Mouse (Mus musculus): ENCODE measurements around the gene Skap2. TPM values are rescaled to one million over a fixed set of nuclear protein-coding genes. Genes with fewer than 3 reads are reported as not detected.

Skap2 gene
- polyA plus RNA-seq, 1 experiment from 2014 or later: 7.0 TPM

GRCm38 (mm10) chr6:52008757-52009156 lies 3.6 kb downstream of the Skap2 start:
- no peak for ATAC-seq
- no peak overlapping the region for H3K4me3 ChIP-seq (ENCODE audit: low read depth, low read length)
- H3K27me3 ChIP-seq (ENCODE audit: control insufficient read depth, insufficient read depth, low read depth, low read length): peaks cover 54% of the 10 kb centered on the region
- WGBS: 58% methylated on average over 3 of the region's 3 CpGs
- no peak overlapping the region for H3K27ac ChIP-seq (ENCODE audit: low read length)
- no peaks in the 10 kb centered on the region for H3K36me3 ChIP-seq (ENCODE audit: control insufficient read depth, insufficient read depth, low read length)
- no peaks in the 10 kb centered on the region for H3K4me1 ChIP-seq (ENCODE audit: control insufficient read depth, insufficient read depth, low read length)
- H3K4me2 ChIP-seq (ENCODE audit: low read length): no peak overlapping the region
- no peaks in the 10 kb centered on the region for H3K9me3 ChIP-seq (replicated peaks; ENCODE audit: control insufficient read depth, low read length, poor library complexity, severe bottlenecking)
- no peak overlapping the region for H3K9ac ChIP-seq (ENCODE audit: low read depth, low read length)

DNA sequence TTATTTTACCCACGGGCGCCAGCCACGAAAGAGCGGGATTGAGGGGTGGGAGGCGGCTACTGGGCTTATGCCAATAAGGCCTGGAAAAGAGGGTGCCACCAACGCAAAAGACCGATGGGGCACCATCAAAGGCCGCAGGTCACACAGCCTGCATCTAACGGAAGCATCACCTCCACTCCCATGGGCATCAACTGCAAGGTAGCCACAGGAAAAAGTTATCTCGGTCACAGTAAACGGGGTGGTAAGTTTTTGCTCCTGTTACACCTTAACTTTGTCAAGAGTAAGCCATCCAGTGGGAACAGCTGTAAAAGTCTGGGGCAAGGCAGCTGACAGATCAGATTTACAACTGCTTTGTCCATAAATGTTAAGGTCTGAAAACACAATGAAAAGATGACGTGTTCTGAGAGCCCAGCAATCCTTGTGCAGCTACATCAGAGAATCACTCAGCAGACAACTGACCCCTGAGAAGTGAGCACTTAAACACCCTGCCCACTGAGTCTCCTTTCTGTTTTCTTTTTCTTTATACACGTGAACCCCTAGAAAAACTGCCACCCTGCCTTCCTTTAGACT lies 5.6 kb downstream of the Skap2 start:
- no peak overlapping the region for H3K27ac ChIP-seq (ENCODE audit: low read length)
- no peaks in the 10 kb centered on the region for H3K4me1 ChIP-seq (ENCODE audit: control insufficient read depth, insufficient read depth, low read length)
- H3K36me3 ChIP-seq (ENCODE audit: control insufficient read depth, insufficient read depth, low read length): no peaks in the 10 kb centered on the region
- H3K9ac ChIP-seq (ENCODE audit: low read depth, low read length): no peak overlapping the region
- peaks cover 61% of the 10 kb centered on the region for H3K27me3 ChIP-seq (ENCODE audit: control insufficient read depth, insufficient read depth, low read depth, low read length)
- H3K4me2 ChIP-seq (ENCODE audit: low read length): no peak overlapping the region
- no peaks in the 10 kb centered on the region for H3K9me3 ChIP-seq (replicated peaks; ENCODE audit: control insufficient read depth, low read length, poor library complexity, severe bottlenecking)
- no peak for ATAC-seq
- no peak overlapping the region for H3K4me3 ChIP-seq (ENCODE audit: low read depth, low read length)
- WGBS: 4% methylated on average over 13 of the region's 13 CpGs

DNA sequence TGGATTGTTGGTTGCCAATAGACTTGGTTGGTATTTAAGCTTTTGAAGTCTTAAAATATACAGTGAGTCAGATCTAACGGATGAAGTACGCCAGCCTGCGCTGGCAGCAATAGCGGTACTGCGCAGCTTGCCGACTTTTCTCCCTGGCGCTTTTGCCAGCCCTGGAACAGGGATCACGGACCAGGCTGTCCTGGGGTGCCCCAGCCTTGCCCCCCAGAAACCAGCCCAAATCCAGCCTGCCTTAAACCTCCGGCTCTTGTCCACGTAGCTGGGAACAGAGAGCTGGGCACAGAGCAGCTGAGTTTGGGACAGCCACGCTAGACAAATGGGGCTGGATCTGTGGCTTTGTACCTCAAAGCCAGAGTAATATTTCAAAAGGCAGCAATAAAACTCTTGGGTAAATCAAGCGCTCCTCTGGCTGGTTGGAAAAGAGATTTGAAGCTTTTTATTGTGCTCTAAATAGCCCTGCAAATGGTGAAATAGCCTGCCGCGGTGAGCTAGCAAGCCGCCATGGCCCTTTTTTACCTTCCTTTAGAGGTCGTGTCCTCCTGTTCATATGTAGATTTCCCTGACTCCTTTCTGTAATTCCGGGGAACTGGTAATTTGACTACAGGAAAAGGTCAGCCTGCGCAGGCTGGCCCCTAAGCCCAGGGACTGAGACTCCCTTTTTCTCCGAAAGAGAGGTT lies 6.2 kb downstream of the Skap2 start:
- no peaks in the 10 kb centered on the region for H3K9me3 ChIP-seq (replicated peaks; ENCODE audit: control insufficient read depth, low read length, poor library complexity, severe bottlenecking)
- H3K27ac ChIP-seq (ENCODE audit: low read length): no peak overlapping the region
- H3K9ac ChIP-seq (ENCODE audit: low read depth, low read length): no peak overlapping the region
- no peak overlapping the region for H3K4me3 ChIP-seq (ENCODE audit: low read depth, low read length)
- 1% methylated on average over 19 of the region's 19 CpGs for whole genome bisulfite sequencing
- peaks cover 64% of the 10 kb centered on the region for H3K27me3 ChIP-seq (ENCODE audit: control insufficient read depth, insufficient read depth, low read depth, low read length)
- no peaks in the 10 kb centered on the region for H3K36me3 ChIP-seq (ENCODE audit: control insufficient read depth, insufficient read depth, low read length)
- H3K4me2 ChIP-seq (ENCODE audit: low read length): no peak overlapping the region
- H3K4me1 ChIP-seq (ENCODE audit: control insufficient read depth, insufficient read depth, low read length): no peaks in the 10 kb centered on the region
- ATAC-seq: no peak

DNA sequence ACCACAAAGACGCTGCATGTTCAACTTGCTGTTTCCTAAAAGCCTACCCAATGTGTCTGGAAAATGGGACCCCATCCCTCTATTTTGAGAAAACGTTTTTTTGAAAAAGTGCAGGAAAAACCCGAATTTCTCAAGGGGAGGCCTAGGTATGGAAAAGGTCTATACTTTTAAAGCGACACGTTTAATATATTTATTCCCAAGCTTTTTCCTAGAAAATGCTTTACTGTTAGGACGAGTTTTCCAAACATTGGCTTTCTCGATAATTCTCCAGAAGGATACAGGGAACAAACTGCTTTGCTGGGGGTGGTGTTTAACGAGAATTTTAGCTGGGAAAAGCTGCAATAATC lies 6.8 kb downstream of the Skap2 start:
- no peak overlapping the region for H3K4me2 ChIP-seq (ENCODE audit: low read length)
- H3K36me3 ChIP-seq (ENCODE audit: control insufficient read depth, insufficient read depth, low read length): no peaks in the 10 kb centered on the region
- H3K27ac ChIP-seq (ENCODE audit: low read length): no peak overlapping the region
- 14% methylated on average over 8 of the region's 8 CpGs for WGBS
- no peak for ATAC-seq
- no peak overlapping the region for H3K9ac ChIP-seq (ENCODE audit: low read depth, low read length)
- H3K9me3 ChIP-seq (replicated peaks; ENCODE audit: control insufficient read depth, low read length, poor library complexity, severe bottlenecking): no peaks in the 10 kb centered on the region
- no peak overlapping the region for H3K4me3 ChIP-seq (ENCODE audit: low read depth, low read length)
- no peaks in the 10 kb centered on the region for H3K4me1 ChIP-seq (ENCODE audit: control insufficient read depth, insufficient read depth, low read length)
- H3K27me3 ChIP-seq (ENCODE audit: control insufficient read depth, insufficient read depth, low read depth, low read length): peaks cover 65% of the 10 kb centered on the region

- Histone ChIP-seq H3K27ac (ENCODE audit: low read length) (no peak overlapping the region), H3K36me3 (ENCODE audit: control insufficient read depth, insufficient read depth, low read length) (no peaks in the 10 kb centered on the region), H3K4me2 (ENCODE audit: low read length) (no peak overlapping the region), H3K9me3 (replicated peaks; ENCODE audit: control insufficient read depth, low read length, poor library complexity, severe bottlenecking) (no peaks in the 10 kb centered on the region), H3K4me3 (ENCODE audit: low read depth, low read length) (no peak overlapping the region), H3K4me1 (ENCODE audit: control insufficient read depth, insufficient read depth, low read length) (no peaks in the 10 kb centered on the region), H3K27me3 (ENCODE audit: control insufficient read depth, insufficient read depth, low read depth, low read length) (peaks cover 63% of the 10 kb centered on the region), H3K9ac (ENCODE audit: low read depth, low read length) (no peak overlapping the region)
- ATAC-seq: no peak
- WGBS: 28% methylated on average over 3 of the region's 3 CpGs
These were observed 7.4 kb downstream of the Skap2 start for GRCm38 (mm10) chr6:52004995-52005394.

- H3K4me3 ChIP-seq (ENCODE audit: low read depth, low read length): no peak overlapping the region
- no peak overlapping the region for H3K4me2 ChIP-seq (ENCODE audit: low read length)
- no peaks in the 10 kb centered on the region for H3K9me3 ChIP-seq (replicated peaks; ENCODE audit: control insufficient read depth, low read length, poor library complexity, severe bottlenecking)
- no peak overlapping the region for H3K27ac ChIP-seq (ENCODE audit: low read length)
- no peak for ATAC-seq
- 40% methylated on average over 8 of the region's 8 CpGs for WGBS
- no peaks in the 10 kb centered on the region for H3K36me3 ChIP-seq (ENCODE audit: control insufficient read depth, insufficient read depth, low read length)
- peaks cover 54% of the 10 kb centered on the region for H3K27me3 ChIP-seq (ENCODE audit: control insufficient read depth, insufficient read depth, low read depth, low read length)
- H3K9ac ChIP-seq (ENCODE audit: low read depth, low read length): no peak overlapping the region
- H3K4me1 ChIP-seq (ENCODE audit: control insufficient read depth, insufficient read depth, low read length): no peaks in the 10 kb centered on the region
These were observed 9.7 kb downstream of the Skap2 start for GRCm38 (mm10) chr6:52002676-52003075.

- Histone ChIP-seq H3K27me3 (ENCODE audit: control insufficient read depth, insufficient read depth, low read depth, low read length) (peaks cover 35% of the 10 kb centered on the region), H3K4me3 (ENCODE audit: low read depth, low read length) (no peak overlapping the region), H3K36me3 (ENCODE audit: control insufficient read depth, insufficient read depth, low read length) (no peaks in the 10 kb centered on the region), H3K4me1 (ENCODE audit: control insufficient read depth, insufficient read depth, low read length) (no peaks in the 10 kb centered on the region), H3K4me2 (ENCODE audit: low read length) (no peak overlapping the region), H3K27ac (ENCODE audit: low read length) (no peak overlapping the region), H3K9ac (ENCODE audit: low read depth, low read length) (no peak overlapping the region), H3K9me3 (replicated peaks; ENCODE audit: control insufficient read depth, low read length, poor library complexity, severe bottlenecking) (no peaks in the 10 kb centered on the region)
- no peak for ATAC-seq
- 84% methylated on average over 4 of the region's 4 CpGs for WGBS
These were observed 13.2 kb downstream of the Skap2 start for GRCm38 (mm10) chr6:51999157-51999478.

GRCm38 (mm10) chr6:51998409-51999156 lies 13.8 kb downstream of the Skap2 start:
- no peak for ATAC-seq
- H3K9me3 ChIP-seq (replicated peaks; ENCODE audit: control insufficient read depth, low read length, poor library complexity, severe bottlenecking): no peaks in the 10 kb centered on the region
- WGBS: 54% methylated on average over 7 of the region's 7 CpGs
- no peaks in the 10 kb centered on the region for H3K36me3 ChIP-seq (ENCODE audit: control insufficient read depth, insufficient read depth, low read length)
- no peak overlapping the region for H3K27ac ChIP-seq (ENCODE audit: low read length)
- H3K4me2 ChIP-seq (ENCODE audit: low read length): no peak overlapping the region
- H3K4me3 ChIP-seq (ENCODE audit: low read depth, low read length): no peak overlapping the region
- no peak overlapping the region for H3K9ac ChIP-seq (ENCODE audit: low read depth, low read length)
- H3K4me1 ChIP-seq (ENCODE audit: control insufficient read depth, insufficient read depth, low read length): no peaks in the 10 kb centered on the region
- H3K27me3 ChIP-seq (ENCODE audit: control insufficient read depth, insufficient read depth, low read depth, low read length): peaks cover 31% of the 10 kb centered on the region

GRCm38 (mm10) chr6:51987999-51988398 lies 24.4 kb downstream of the Skap2 start:
- H3K4me2 ChIP-seq (ENCODE audit: low read length): no peak overlapping the region
- WGBS: 75% methylated on average over 2 of the region's 2 CpGs
- no peak overlapping the region for H3K9ac ChIP-seq (ENCODE audit: low read depth, low read length)
- no peaks in the 10 kb centered on the region for H3K27me3 ChIP-seq (ENCODE audit: control insufficient read depth, insufficient read depth, low read depth, low read length)
- no peaks in the 10 kb centered on the region for H3K36me3 ChIP-seq (ENCODE audit: control insufficient read depth, insufficient read depth, low read length)
- H3K27ac ChIP-seq (ENCODE audit: low read length): no peak overlapping the region
- ATAC-seq: no peak
- no peak overlapping the region for H3K4me3 ChIP-seq (ENCODE audit: low read depth, low read length)
- no peaks in the 10 kb centered on the region for H3K9me3 ChIP-seq (replicated peaks; ENCODE audit: control insufficient read depth, low read length, poor library complexity, severe bottlenecking)
- no peaks in the 10 kb centered on the region for H3K4me1 ChIP-seq (ENCODE audit: control insufficient read depth, insufficient read depth, low read length)
